Mouse (Mus musculus): ENCODE results near the gene Gm21915. TPM values are rescaled to one million over a fixed set of nuclear protein-coding genes. Genes with fewer than 3 reads are reported as not detected.

Gm21915 gene
- polyA plus RNA-seq, 1 experiment from 2014 or later, result not detected

DNA sequence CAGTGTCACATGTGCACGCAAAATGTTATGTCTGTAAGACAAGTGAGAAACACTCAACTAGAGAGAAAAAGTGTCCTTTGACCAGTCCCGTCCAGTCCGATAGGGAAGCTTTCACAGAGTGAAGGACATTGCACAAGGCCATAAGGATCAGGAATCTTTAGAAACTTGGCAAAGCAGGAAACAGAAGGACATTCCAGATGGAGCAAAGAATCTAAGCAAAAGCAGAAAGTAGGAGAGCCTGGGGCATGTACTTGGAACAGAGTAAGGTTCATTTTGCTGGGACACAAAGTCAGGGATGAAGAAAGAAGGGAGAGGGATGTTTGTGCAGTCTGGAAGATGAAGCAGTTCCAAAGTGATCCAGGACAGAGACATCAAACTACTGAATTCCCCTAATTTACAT is 21.0 kb upstream of the Gm21915 start:
- no peak for DNase-seq (ENCODE audit: low spot score)
- Histone ChIP-seq H3K36me3 (ENCODE audit: control insufficient read depth, insufficient read depth, low read length) (no peaks in the 10 kb centered on the region), H3K27ac (ENCODE audit: low read depth, low read length) (no peak overlapping the region), H3K9me3 (replicated peaks; ENCODE audit: control insufficient read depth, low read length) (no peaks in the 10 kb centered on the region), H3K27me3 (replicated peaks; ENCODE audit: control insufficient read depth, insufficient read depth, low read length) (no peaks in the 10 kb centered on the region), H3K4me2 (ENCODE audit: low read length) (no peak overlapping the region), H3K4me3 (ENCODE audit: low read depth, low read length) (no peak overlapping the region), H3K9ac (ENCODE audit: low read length) (no peak overlapping the region), H3K4me1 (ENCODE audit: control insufficient read depth, insufficient read depth, low read length) (no peaks in the 10 kb centered on the region)
- WGBS, result 92% methylated on average over 3 of the region's 3 CpGs
- ATAC-seq, result no peak

DNA sequence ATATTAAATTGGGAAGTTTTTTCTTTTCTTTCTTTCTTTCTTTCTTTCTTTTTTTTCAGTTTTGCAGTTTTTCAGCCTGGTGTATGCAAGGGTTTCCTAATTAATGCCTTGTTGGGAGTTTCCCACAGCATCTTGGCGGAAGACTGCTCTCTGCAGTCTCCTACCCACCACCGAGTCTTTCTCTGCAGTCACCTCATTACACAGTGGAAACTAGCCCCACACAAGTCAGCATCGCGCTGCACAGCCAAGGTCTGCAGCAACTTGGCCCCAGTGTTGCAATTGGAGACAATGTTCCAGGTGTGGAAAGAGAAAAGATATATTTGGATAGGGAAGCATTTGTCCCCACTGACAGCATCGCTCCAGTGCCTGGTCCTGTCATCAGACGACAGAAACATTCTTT is 20.4 kb upstream of the Gm21915 start:
- WGBS, result 61% methylated on average over 6 of the region's 6 CpGs
- H3K27me3 ChIP-seq (replicated peaks; ENCODE audit: control insufficient read depth, insufficient read depth, low read length), result no peaks in the 10 kb centered on the region
- no peak for ATAC-seq
- H3K27ac ChIP-seq (ENCODE audit: low read depth, low read length), result no peak overlapping the region
- no peaks in the 10 kb centered on the region for H3K4me1 ChIP-seq (ENCODE audit: control insufficient read depth, insufficient read depth, low read length)
- no peak for DNase-seq (ENCODE audit: low spot score)
- H3K4me2 ChIP-seq (ENCODE audit: low read length), result no peak overlapping the region
- no peak overlapping the region for H3K9ac ChIP-seq (ENCODE audit: low read length)
- no peak overlapping the region for H3K4me3 ChIP-seq (ENCODE audit: low read depth, low read length)
- H3K9me3 ChIP-seq (replicated peaks; ENCODE audit: control insufficient read depth, low read length), result no peaks in the 10 kb centered on the region
- no peaks in the 10 kb centered on the region for H3K36me3 ChIP-seq (ENCODE audit: control insufficient read depth, insufficient read depth, low read length)

DNA sequence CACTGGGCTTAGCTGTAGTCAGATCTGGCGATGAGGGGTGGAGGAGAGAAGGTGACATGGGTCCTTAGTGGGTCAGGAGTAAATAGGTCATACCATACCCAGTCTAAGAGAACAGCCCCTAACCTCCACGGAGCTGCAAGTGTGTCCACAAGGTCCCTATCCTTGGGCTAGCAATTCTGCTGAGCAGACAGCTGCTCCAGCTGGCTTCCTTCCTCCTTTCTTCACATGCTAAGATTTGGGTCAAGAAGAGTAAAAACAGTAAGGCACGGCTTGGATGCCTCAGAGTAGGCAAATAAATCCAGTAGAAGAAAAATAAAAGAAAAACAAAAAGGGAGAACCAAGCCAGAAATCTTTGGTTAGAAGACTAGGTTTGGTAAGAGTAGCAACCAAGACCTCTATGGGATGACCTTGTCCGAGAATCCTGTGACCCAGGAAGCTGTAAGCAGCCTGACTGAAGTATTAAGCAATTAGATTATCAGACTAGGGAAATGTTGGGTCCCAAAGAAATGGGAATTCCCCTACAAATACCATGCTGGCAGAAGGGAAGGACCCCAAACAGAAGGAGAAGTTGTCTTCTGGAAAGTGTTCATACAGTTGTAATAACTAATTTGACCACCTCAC is 19.1 kb upstream of the Gm21915 start:
- DNase-seq (ENCODE audit: low spot score) (no peak), ATAC-seq (no peak)
- Histone ChIP-seq H3K4me2 (ENCODE audit: low read length) (no peak overlapping the region), H3K36me3 (ENCODE audit: control insufficient read depth, insufficient read depth, low read length) (no peaks in the 10 kb centered on the region), H3K4me3 (ENCODE audit: low read depth, low read length) (no peak overlapping the region), H3K9ac (ENCODE audit: low read length) (no peak overlapping the region), H3K27me3 (replicated peaks; ENCODE audit: control insufficient read depth, insufficient read depth, low read length) (no peaks in the 10 kb centered on the region), H3K27ac (ENCODE audit: low read depth, low read length) (no peak overlapping the region), H3K4me1 (ENCODE audit: control insufficient read depth, insufficient read depth, low read length) (no peaks in the 10 kb centered on the region), H3K9me3 (replicated peaks; ENCODE audit: control insufficient read depth, low read length) (no peaks in the 10 kb centered on the region)
- 94% methylated on average over 4 of the region's 4 CpGs for WGBS

DNA sequence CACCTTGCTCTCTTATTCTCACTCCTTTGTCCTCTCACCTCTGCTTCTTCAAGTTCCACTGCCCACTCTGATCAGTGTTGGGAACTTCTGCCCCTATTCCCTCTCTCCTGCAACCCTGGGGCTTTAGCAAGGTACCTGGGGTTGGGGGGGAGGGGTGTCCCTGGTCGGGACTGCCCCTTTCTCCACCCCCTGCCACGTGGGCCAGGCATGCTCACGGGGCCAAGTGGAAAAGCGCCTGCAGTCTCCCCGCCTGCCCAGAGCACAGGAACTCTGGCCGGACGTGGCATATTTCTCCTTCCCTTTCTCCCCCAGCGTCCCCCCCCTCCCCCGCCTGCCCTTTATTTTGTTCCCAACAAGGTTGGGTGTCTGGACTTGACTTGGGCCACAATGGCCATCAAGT is 17.7 kb upstream of the Gm21915 start:
- no peak for ATAC-seq
- H3K4me1 ChIP-seq (ENCODE audit: control insufficient read depth, insufficient read depth, low read length), result no peaks in the 10 kb centered on the region
- DNase-seq (ENCODE audit: low spot score), result no peak
- no peak overlapping the region for H3K4me3 ChIP-seq (ENCODE audit: low read depth, low read length)
- H3K36me3 ChIP-seq (ENCODE audit: control insufficient read depth, insufficient read depth, low read length), result no peaks in the 10 kb centered on the region
- WGBS, result 55% methylated on average over 9 of the region's 9 CpGs
- no peak overlapping the region for H3K27ac ChIP-seq (ENCODE audit: low read depth, low read length)
- H3K9me3 ChIP-seq (replicated peaks; ENCODE audit: control insufficient read depth, low read length), result no peaks in the 10 kb centered on the region
- no peak overlapping the region for H3K9ac ChIP-seq (ENCODE audit: low read length)
- H3K4me2 ChIP-seq (ENCODE audit: low read length), result no peak overlapping the region
- no peaks in the 10 kb centered on the region for H3K27me3 ChIP-seq (replicated peaks; ENCODE audit: control insufficient read depth, insufficient read depth, low read length)

DNA sequence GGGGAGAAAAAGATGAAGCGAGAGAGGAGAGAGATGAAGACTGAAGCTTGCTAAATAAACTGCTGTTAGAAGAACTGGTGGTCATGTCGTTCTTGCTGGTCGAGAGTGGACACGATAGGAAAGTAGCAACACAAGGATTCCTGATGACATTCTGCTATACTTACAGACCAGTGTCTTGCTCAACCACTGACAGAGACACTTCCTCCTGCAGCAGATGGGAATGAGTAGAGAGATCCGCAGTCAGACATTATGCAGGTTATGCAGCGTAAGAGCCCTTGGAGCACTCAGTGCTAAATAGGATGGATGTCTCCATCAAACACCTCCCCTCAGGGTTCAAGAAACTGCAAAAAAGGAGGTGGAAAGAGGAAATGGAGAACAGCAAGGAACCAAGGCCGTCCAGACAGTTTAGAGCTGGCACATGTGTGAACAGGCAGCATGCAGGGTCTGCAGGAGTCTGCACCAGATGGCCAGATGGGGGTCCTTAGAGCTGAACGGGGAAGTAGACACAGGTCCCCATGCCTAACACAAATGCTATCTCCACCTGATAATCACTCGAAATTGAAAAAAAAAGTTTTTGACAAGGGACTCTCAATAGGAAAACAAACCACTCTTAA is 4.1 kb upstream of the Gm21915 start:
- H3K36me3 ChIP-seq (ENCODE audit: control insufficient read depth, insufficient read depth, low read length), result no peaks in the 10 kb centered on the region

DNA sequence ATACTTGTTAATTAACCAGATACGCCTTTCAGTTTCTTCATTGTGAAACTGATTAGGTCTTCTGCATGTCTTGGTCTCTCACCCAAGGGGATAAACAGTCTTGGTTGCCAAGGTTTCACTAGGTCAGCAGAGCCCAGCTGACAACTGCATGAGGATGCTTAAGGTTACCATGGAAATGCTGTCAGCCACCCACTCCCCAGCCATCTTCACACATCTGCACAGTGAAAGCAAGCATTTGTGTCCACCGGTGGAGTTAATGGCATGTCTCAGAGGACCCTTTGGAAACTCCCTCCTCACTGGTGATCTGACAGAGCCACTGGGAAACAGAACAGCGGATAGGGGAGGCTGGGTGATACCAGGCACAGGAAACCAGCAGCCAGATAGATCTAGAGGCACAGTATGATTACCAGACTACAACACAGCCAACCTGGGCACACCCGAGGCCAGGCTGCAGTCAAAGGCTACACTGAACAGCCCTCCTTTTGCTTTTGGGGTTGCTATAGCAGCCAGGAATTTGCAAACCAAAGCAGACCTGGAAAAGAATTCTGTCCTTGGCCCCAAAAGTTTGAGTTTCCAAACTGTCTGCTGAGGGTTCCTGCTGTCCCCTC is 1.0 kb downstream of the Gm21915 start:
- no peaks in the 10 kb centered on the region for H3K9me3 ChIP-seq (replicated peaks; ENCODE audit: control insufficient read depth, low read length)
- no peak overlapping the region for H3K9ac ChIP-seq (ENCODE audit: low read length)
- WGBS, result 33% methylated on average over 4 of the region's 4 CpGs
- H3K4me1 ChIP-seq (ENCODE audit: control insufficient read depth, insufficient read depth, low read length), result peaks cover 10% of the 10 kb centered on the region
- H3K27ac ChIP-seq (ENCODE audit: low read depth, low read length), result no peak overlapping the region
- H3K4me3 ChIP-seq (ENCODE audit: low read depth, low read length), result no peak overlapping the region
- H3K36me3 ChIP-seq (ENCODE audit: control insufficient read depth, insufficient read depth, low read length), result no peaks in the 10 kb centered on the region
- no peak overlapping the region for H3K4me2 ChIP-seq (ENCODE audit: low read length)
- DNase-seq (ENCODE audit: low spot score), result peak; percentile 46
- H3K27me3 ChIP-seq (replicated peaks; ENCODE audit: control insufficient read depth, insufficient read depth, low read length), result no peaks in the 10 kb centered on the region
- ATAC-seq, result peak; percentile 26; the same call in 1 of the 2 replicates

More for the DNA sequence above, 4.1 kb upstream of the Gm21915 start:
- Histone ChIP-seq H3K27me3 (replicated peaks; ENCODE audit: control insufficient read depth, insufficient read depth, low read length) (no peaks in the 10 kb centered on the region), H3K27ac (ENCODE audit: low read depth, low read length) (no peak overlapping the region), H3K4me3 (ENCODE audit: low read depth, low read length) (no peak overlapping the region), H3K9me3 (replicated peaks; ENCODE audit: control insufficient read depth, low read length) (no peaks in the 10 kb centered on the region), H3K4me2 (ENCODE audit: low read length) (no peak overlapping the region), H3K9ac (ENCODE audit: low read length) (no peak overlapping the region), H3K4me1 (ENCODE audit: control insufficient read depth, insufficient read depth, low read length) (peaks cover 2% of the 10 kb centered on the region)
- DNase-seq (ENCODE audit: low spot score) (no peak), ATAC-seq (no peak)
- 76% methylated on average over 9 of the region's 9 CpGs for WGBS

DNA sequence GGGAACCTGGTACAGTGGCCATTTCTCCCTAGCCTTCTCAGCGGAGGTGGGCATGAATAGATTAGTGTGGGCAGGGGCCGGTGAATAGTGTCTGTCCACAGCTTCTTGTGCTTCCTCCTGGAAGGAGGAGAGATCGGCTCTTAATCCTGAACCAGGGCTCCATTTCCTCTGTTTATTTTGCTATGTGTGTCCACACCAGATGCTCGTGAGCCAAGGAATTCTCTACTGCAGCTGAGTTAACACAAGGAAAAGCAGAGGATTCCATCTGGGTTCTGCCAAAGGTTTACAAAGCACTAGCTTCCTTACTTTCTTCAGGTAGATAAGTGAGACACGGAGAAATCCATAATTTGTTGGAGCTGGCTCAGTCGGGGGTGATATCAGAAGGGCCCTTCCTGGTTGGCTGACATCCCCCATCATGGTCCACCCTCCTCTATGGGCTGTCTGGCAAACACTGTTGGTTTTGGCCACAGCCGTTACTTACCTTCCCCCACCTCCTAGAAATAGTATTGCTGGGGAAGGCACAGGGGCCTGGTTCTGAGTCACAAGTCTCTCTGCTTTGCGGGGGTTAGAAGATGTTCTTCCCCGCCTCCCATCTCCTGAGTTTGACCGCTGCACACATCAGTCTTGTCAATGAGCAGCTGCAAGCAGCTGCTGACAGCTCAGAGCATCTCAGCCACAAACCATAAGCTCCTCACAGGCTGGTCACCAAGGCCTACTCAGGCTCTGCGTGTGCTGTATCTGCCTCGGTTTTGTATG is 5.0 kb downstream of the Gm21915 start:
- Histone ChIP-seq H3K4me2 (ENCODE audit: low read length) (no peak overlapping the region), H3K27me3 (replicated peaks; ENCODE audit: control insufficient read depth, insufficient read depth, low read length) (no peaks in the 10 kb centered on the region), H3K9ac (ENCODE audit: low read length) (no peak overlapping the region), H3K4me1 (ENCODE audit: control insufficient read depth, insufficient read depth, low read length) (peaks cover 10% of the 10 kb centered on the region), H3K27ac (ENCODE audit: low read depth, low read length) (no peak overlapping the region), H3K9me3 (replicated peaks; ENCODE audit: control insufficient read depth, low read length) (no peaks in the 10 kb centered on the region), H3K4me3 (ENCODE audit: low read depth, low read length) (no peak overlapping the region), H3K36me3 (ENCODE audit: control insufficient read depth, insufficient read depth, low read length) (no peaks in the 10 kb centered on the region)
- ATAC-seq, result no peak
- no peak for DNase-seq (ENCODE audit: low spot score)
- WGBS, result 87% methylated on average over 12 of the region's 12 CpGs

DNA sequence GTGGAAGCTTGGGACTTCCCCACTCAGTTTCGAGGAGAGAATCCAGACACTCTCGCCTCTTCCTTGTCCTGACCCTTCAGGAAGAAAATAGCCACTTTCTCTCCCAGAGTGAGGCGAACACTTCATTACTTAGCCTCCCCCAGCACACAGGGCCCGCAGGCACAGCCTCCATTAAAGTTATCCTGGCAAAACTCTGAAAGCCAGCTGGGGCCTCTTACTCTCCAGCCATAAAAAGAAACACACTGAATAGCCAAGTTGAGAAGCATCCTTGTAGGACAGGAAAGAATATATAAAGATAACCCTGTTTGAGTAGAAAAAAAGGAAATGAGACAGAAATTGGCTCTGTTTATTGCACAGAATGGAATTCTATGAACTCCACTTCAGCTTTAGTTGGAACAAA is 8.2 kb downstream of the Gm21915 start:
- no peak overlapping the region for H3K9ac ChIP-seq (ENCODE audit: low read length)
- H3K4me2 ChIP-seq (ENCODE audit: low read length), result no peak overlapping the region
- ATAC-seq (no peak), DNase-seq (ENCODE audit: low spot score) (no peak)
- no peak overlapping the region for H3K27ac ChIP-seq (ENCODE audit: low read depth, low read length)
- H3K9me3 ChIP-seq (replicated peaks; ENCODE audit: control insufficient read depth, low read length), result no peaks in the 10 kb centered on the region
- no peaks in the 10 kb centered on the region for H3K36me3 ChIP-seq (ENCODE audit: control insufficient read depth, insufficient read depth, low read length)
- no peaks in the 10 kb centered on the region for H3K27me3 ChIP-seq (replicated peaks; ENCODE audit: control insufficient read depth, insufficient read depth, low read length)
- 78% methylated on average over 4 of the region's 4 CpGs for WGBS
- no peaks in the 10 kb centered on the region for H3K4me1 ChIP-seq (ENCODE audit: control insufficient read depth, insufficient read depth, low read length)
- H3K4me3 ChIP-seq (ENCODE audit: low read depth, low read length), result no peak overlapping the region
